Mouse (Mus musculus) layer of hippocampus, postnatal 25 days (tissue): ENCODE results near the gene Slc25a1. TPM values are rescaled to one million over a fixed set of nuclear protein-coding genes. Genes with fewer than 3 reads are reported as not detected.

Source experiments
- total RNA-seq, 2 experiments: library from RNA; stranded (reverse); gene quantifications; 2 replicates each; pipeline ENCODE4 v1.2.3; 2021

The Slc25a1 gene
- total RNA-seq, 2 experiments from 2014 or later: 52.6 to 53.5 TPM

Other genes starting within 250 kb of the Slc25a1 start
- 10 to 100 TPM; 62.7 to 82.2 TPM for gene Med15, start 195.3 kb downstream of the Slc25a1 start, total RNA-seq
- 100 to 1,000 TPM in 1 of 2 experiments, 10 to 100 TPM in 1; 97.3 to 103 TPM for gene Klhl22, start 168.6 kb downstream of the Slc25a1 start, total RNA-seq
- 1 to 10 TPM; 2.7 to 2.8 TPM for gene Scarf2, start 130.9 kb downstream of the Slc25a1 start, total RNA-seq
- 1 to 10 TPM; 3.6 to 3.7 TPM for gene B830017H08Rik, start 95.1 kb downstream of the Slc25a1 start, total RNA-seq
- 10 to 100 TPM; 12.9 to 13.5 TPM for gene Car15, start 89.9 kb downstream of the Slc25a1 start, total RNA-seq
- 1 to 10 TPM; 2.4 to 2.7 TPM for gene Gm20518, start 36.5 kb downstream of the Slc25a1 start, total RNA-seq
- under 1 TPM in 1 of 2 experiments, not detected in 1; 0.15 TPM for gene Tssk1, start 34.0 kb downstream of the Slc25a1 start, total RNA-seq
- 100 to 1,000 TPM; 103 to 114 TPM for gene Dgcr2, start 29.7 kb downstream of the Slc25a1 start, total RNA-seq
- gene Tssk2, start 29.6 kb downstream of the Slc25a1 start, total RNA-seq: not detected
- gene Ess2, start 16.9 kb downstream of the Slc25a1 start, total RNA-seq: 10 to 100 TPM; 26.3 to 32.1 TPM
- not detected for gene Gsc2, start 13.2 kb downstream of the Slc25a1 start, total RNA-seq
- not detected for gene Vpreb2, start 52.2 kb upstream of the Slc25a1 start, total RNA-seq
- gene Dgcr6, start 124.6 kb upstream of the Slc25a1 start, total RNA-seq: 10 to 100 TPM; 76.0 to 85.6 TPM
- 10 to 100 TPM; 37.2 to 38.6 TPM for gene Prodh, start 162.0 kb upstream of the Slc25a1 start, total RNA-seq
- gene Rtn4r, start 199.4 kb upstream of the Slc25a1 start, total RNA-seq: 100 to 1,000 TPM; 102 to 111 TPM